Mouse (Mus musculus) midbrain, embryonic 15.5 days (tissue): ENCODE measurements at regions not wholly inside any gene's neighbourhood (a gene's known extent, or its start where the extent isn't known, plus 50 kb on each side); places are given as distances from the start of the nearest gene placed in this dataset.
"Not testable (repeated sequence)": the region's sequence is repeated elsewhere in the genome, so short reads cannot be mapped to it uniquely, and the experiment has no call there.

Experiments
- ATAC-seq: fragments of 200-750 bp; cut with Nextera tagmentation; replicated peaks from 2 replicates; pipeline ENCODE4 v1.8.0; 2017; ENCODE audit warnings: moderate TSS enrichment
- H3K27ac ChIP-seq: fragments of 300-500 bp; sonication (generic); 2 replicates; pipeline ENCODE4 v1.5.1; 2015; ENCODE audit warnings: mild to moderate bottlenecking, inconsistent platforms
- H3K27me3 ChIP-seq: fragments of 300-500 bp; sonication (generic); replicated peaks from 2 replicates; pipeline ENCODE4 v1.6.1; 2015; ENCODE audit warnings: inconsistent platforms
- H3K36me3 ChIP-seq: fragments of 300-500 bp; sonication (generic); replicated peaks from 2 replicates; pipeline ENCODE4 v1.6.1; 2015; ENCODE audit warnings: inconsistent platforms
- H3K4me1 ChIP-seq: fragments of 300-500 bp; sonication (generic); 2 replicates; pipeline ENCODE4 v1.6.1; 2015; ENCODE audit warnings: inconsistent platforms
- H3K4me2 ChIP-seq: fragments of 300-500 bp; sonication (generic); 2 replicates; pipeline ENCODE4 v1.6.1; 2015; ENCODE audit warnings: inconsistent platforms, mild to moderate bottlenecking, moderate library complexity
- H3K4me3 ChIP-seq: fragments of 300-500 bp; sonication (generic); 2 replicates; pipeline ENCODE4 v1.5.1; 2015; ENCODE audit warnings: mild to moderate bottlenecking, inconsistent platforms
- H3K9ac ChIP-seq: fragments of 300-500 bp; sonication (generic); 2 replicates; pipeline ENCODE4 v1.6.1; 2015; ENCODE audit warnings: mild to moderate bottlenecking, inconsistent platforms
- H3K9me3 ChIP-seq: fragments of 300-500 bp; sonication (generic); 2 replicates; pipeline ENCODE4 v1.6.1; 2016; ENCODE audit warnings: inconsistent platforms
- WGBS: fragments of 180-500 bp; shearing (Covaris S2); methylation state at CpG from one replicate; pipeline ENCODE4 v1.1.7; 2015; ENCODE audit warnings: mixed read lengths; 5-methylcytosine and 5-hydroxymethylcytosine counted together

- not testable (repeated sequence) for H3K27ac ChIP-seq, H3K27me3 ChIP-seq, H3K4me2 ChIP-seq, H3K9ac ChIP-seq, H3K9me3 ChIP-seq, H3K4me1 ChIP-seq, ATAC-seq, H3K4me3 ChIP-seq, H3K36me3 ChIP-seq
- WGBS = 91% methylated on average over 11 of the region's 11 CpGs
Measured at GRCm38 (mm10) chr5:3141841-3142240, 199.4 kb upstream of the Cdk6 start.

- H3K4me2 ChIP-seq, H3K4me3 ChIP-seq, H3K27me3 ChIP-seq, H3K9me3 ChIP-seq, H3K9ac ChIP-seq, H3K27ac ChIP-seq, H3K4me1 ChIP-seq, H3K36me3 ChIP-seq: not testable (repeated sequence)
- WGBS = 52% methylated on average over 11 of the region's 11 CpGs
- peak; percentile 74 for ATAC-seq
Measured at GRCm38 (mm10) chr5:3146544-3147295, 194.6 kb upstream of the Cdk6 start.

GRCm38 (mm10) chr5:3149886-3150285 is 191.4 kb upstream of the Cdk6 start:
- H3K36me3 ChIP-seq, H3K27me3 ChIP-seq, ATAC-seq, H3K4me1 ChIP-seq, H3K9me3 ChIP-seq, H3K4me3 ChIP-seq, H3K4me2 ChIP-seq, H3K27ac ChIP-seq, H3K9ac ChIP-seq: not testable (repeated sequence)
- WGBS = 32% methylated on average over 5 of the region's 5 CpGs

GRCm38 (mm10) chr5:3150766-3151165 is 190.5 kb upstream of the Cdk6 start:
- not testable (repeated sequence) for H3K27me3 ChIP-seq, H3K4me2 ChIP-seq, H3K4me3 ChIP-seq, H3K9me3 ChIP-seq, H3K9ac ChIP-seq, ATAC-seq, H3K27ac ChIP-seq, H3K36me3 ChIP-seq, H3K4me1 ChIP-seq
- 31% methylated on average over 4 of the region's 4 CpGs for WGBS

GRCm38 (mm10) chr5:3151534-3152148 is 189.6 kb upstream of the Cdk6 start:
- Histone ChIP-seq H3K9ac (0 out of 2 replicates have a peak overlapping the region, but pooled peaks have one; percentile 42), H3K4me3 (peak overlapping the region; percentile 40), H3K4me2 (peak overlapping the region; percentile 78), H3K27ac (peak overlapping the region; percentile 47; the same call in 1 of the 2 replicates)
- H3K4me1 ChIP-seq, H3K27me3 ChIP-seq, H3K9me3 ChIP-seq, H3K36me3 ChIP-seq: not testable (repeated sequence)
- 0 out of 2 replicates have a peak, but pooled peaks have one; percentile 8 for ATAC-seq
- WGBS = 2% methylated on average over 12 of the region's 12 CpGs

- ATAC-seq = peak; percentile 90
- Histone ChIP-seq H3K9ac (peak overlapping the region; percentile 42), H3K4me3 (peak overlapping the region; percentile 40), H3K4me2 (peak overlapping the region; percentile 78), H3K27ac (peak overlapping the region; percentile 47; the same call in 1 of the 2 replicates)
- H3K9me3 ChIP-seq, H3K27me3 ChIP-seq, H3K36me3 ChIP-seq, H3K4me1 ChIP-seq: not testable (repeated sequence)
- 21% methylated on average over 26 of the region's 26 CpGs for WGBS
Measured at GRCm38 (mm10) chr5:3152149-3152865, 189.0 kb upstream of the Cdk6 start.

GRCm38 (mm10) chr5:3165511-3165910 is 175.8 kb upstream of the Cdk6 start:
- H3K4me2 ChIP-seq, H3K9ac ChIP-seq, H3K9me3 ChIP-seq, H3K4me3 ChIP-seq, H3K27ac ChIP-seq, H3K27me3 ChIP-seq, ATAC-seq, H3K4me1 ChIP-seq, H3K36me3 ChIP-seq: not testable (repeated sequence)
- WGBS = 98% methylated on average over 2 of the region's 2 CpGs

GRCm38 (mm10) chr5:3166496-3166895 is 174.8 kb upstream of the Cdk6 start:
- H3K9me3 ChIP-seq, H3K36me3 ChIP-seq, H3K4me3 ChIP-seq, H3K9ac ChIP-seq, H3K4me1 ChIP-seq, ATAC-seq, H3K27ac ChIP-seq, H3K4me2 ChIP-seq, H3K27me3 ChIP-seq: not testable (repeated sequence)
- 90% methylated on average over 2 of the region's 2 CpGs for WGBS

GRCm38 (mm10) chr5:3193592-3193991 is 147.7 kb upstream of the Cdk6 start:
- H3K36me3 ChIP-seq, H3K4me1 ChIP-seq, H3K27ac ChIP-seq, H3K9me3 ChIP-seq, H3K27me3 ChIP-seq, H3K4me2 ChIP-seq, ATAC-seq, H3K4me3 ChIP-seq, H3K9ac ChIP-seq: not testable (repeated sequence)
- 88% methylated on average over 13 of the region's 13 CpGs for WGBS

- H3K9me3 ChIP-seq = no peaks in the 10 kb centered on the region
- no peak overlapping the region for H3K27ac ChIP-seq
- ATAC-seq = no peak
- H3K4me1 ChIP-seq = no peaks in the 10 kb centered on the region
- no peaks in the 10 kb centered on the region for H3K36me3 ChIP-seq
- H3K27me3 ChIP-seq = no peaks in the 10 kb centered on the region
- WGBS = 72% methylated on average over 16 of the region's 16 CpGs
- no peak overlapping the region for H3K9ac ChIP-seq
- no peak overlapping the region for H3K4me2 ChIP-seq
- H3K4me3 ChIP-seq = no peak overlapping the region
Measured at GRCm38 (mm10) chr5:3197952-3198841, 143.1 kb upstream of the Cdk6 start.

- H3K27ac ChIP-seq, H3K9me3 ChIP-seq, H3K4me2 ChIP-seq, H3K4me1 ChIP-seq, H3K36me3 ChIP-seq, ATAC-seq, H3K4me3 ChIP-seq, H3K27me3 ChIP-seq, H3K9ac ChIP-seq: not testable (repeated sequence)
- 80% methylated on average over 7 of the region's 7 CpGs for WGBS
Measured at GRCm38 (mm10) chr5:3198869-3199550, 142.3 kb upstream of the Cdk6 start.
